In genomic region chr14:8679896-8680295, GRCm38 (mm10) we compare ENCODE assay signal across 25 mouse cellular contexts. TPM values are rescaled to one million over a fixed set of nuclear protein-coding genes. Genes with fewer than 3 reads are reported as not detected.
DNase-seq lines count a peak whose midpoint lies in the region; ATAC-seq and TF ChIP-seq lines count a peak whose summit lies in the region.
"Had no signal": no experiment of that assay in that cellular context is flagged by ENCODE, and none has a peak within 500 bp of the region (broad histone marks: within the 10 kb centered on the region; RNA-seq: fewer than 3 reads in every experiment).

No protein-coding gene starts in this region.

- H3K9me3 ChIP-seq in embryonic facial prominence, embryonic 12.5 days, result no peaks in the 10 kb centered on the region
- H3K9me3 ChIP-seq in embryonic facial prominence, embryonic 10.5 days, result no peaks in the 10 kb centered on the region
- no peaks in the 10 kb centered on the region; the same call in 1 of the 2 replicates for H3K9me3 ChIP-seq in ES-E14 (ENCODE audit: control insufficient read depth, insufficient read depth, low read depth, low read length)
- H3K9me3 ChIP-seq in hindbrain, embryonic 11.5 days (ENCODE audit: control insufficient read depth, low read length), result no peaks in the 10 kb centered on the region
- H3K9me3 ChIP-seq: embryonic facial prominence, embryonic 13.5 days; embryonic facial prominence, embryonic 15.5 days; forebrain, embryonic 13.5 days; forebrain, embryonic 15.5 days had no signal

- in situ Hi-C loops in ES-E14 (cut with MboI; ENCODE audit: low sequenced_read_pairs in 2 of 2, unreplicated experiment in 2 of 2), result no loop called here

- no peaks in the 10 kb centered on the region for H3K4me1 ChIP-seq in embryonic facial prominence, embryonic 12.5 days
- H3K4me1 ChIP-seq in embryonic facial prominence, embryonic 10.5 days, result no peaks in the 10 kb centered on the region
- H3K4me1 ChIP-seq in ES-E14 (ENCODE audit: control insufficient read depth in 2 of 2, insufficient read depth in 2 of 2, low read length in 2 of 2, poor library complexity in 1 of 2), result no peaks in the 10 kb centered on the region
- no peaks in the 10 kb centered on the region for H3K4me1 ChIP-seq in hindbrain, embryonic 11.5 days (replicated peaks; ENCODE audit: control insufficient read depth, insufficient read depth, low read length)
- H3K4me1 ChIP-seq: embryonic facial prominence, embryonic 13.5 days; embryonic facial prominence, embryonic 15.5 days; forebrain, embryonic 13.5 days; forebrain, embryonic 15.5 days had no signal

- no peaks in the 10 kb centered on the region for H3K27me3 ChIP-seq in embryonic facial prominence, embryonic 12.5 days
- H3K27me3 ChIP-seq in embryonic facial prominence, embryonic 10.5 days (replicated peaks; ENCODE audit: low read depth, poor library complexity, severe bottlenecking), result no peaks in the 10 kb centered on the region
- no peaks in the 10 kb centered on the region for H3K27me3 ChIP-seq in hindbrain, embryonic 11.5 days (ENCODE audit: control insufficient read depth, insufficient read depth, low read length)
- H3K27me3 ChIP-seq: CH12.LX; embryonic facial prominence, embryonic 13.5 days; embryonic facial prominence, embryonic 15.5 days; forebrain, embryonic 13.5 days; forebrain, embryonic 15.5 days had no signal

- H3K4me3 ChIP-seq in embryonic facial prominence, embryonic 12.5 days, result no peak overlapping the region
- no peak overlapping the region for H3K4me3 ChIP-seq in embryonic facial prominence, embryonic 10.5 days
- no peak overlapping the region for H3K4me3 ChIP-seq in ES-E14 (ENCODE audit: insufficient read depth in 1 of 2, low read depth in 1 of 2, low read length in 2 of 2, poor library complexity in 1 of 2, severe bottlenecking in 1 of 2)
- H3K4me3 ChIP-seq in hindbrain, embryonic 11.5 days (ENCODE audit: low read depth, low read length), result no peak overlapping the region
- H3K4me3 ChIP-seq: embryonic facial prominence, embryonic 13.5 days; embryonic facial prominence, embryonic 15.5 days; forebrain, embryonic 13.5 days; forebrain, embryonic 15.5 days had no signal

- no peak for DNase-seq in embryonic facial prominence, embryonic 10.5 days (ENCODE audit: low spot score)
- peak; percentile 26 for DNase-seq in ES-E14 (ENCODE audit: low read depth, low spot score)
- peak; percentile 64 for DNase-seq in ZHBTc4 (ENCODE audit: low read depth, low spot score)
- DNase-seq in hindbrain, embryonic 11.5 days (ENCODE audit: low spot score), result no peak
- DNase-seq: adrenal gland, adult 2 months; adrenal gland, postnatal 10 days; adrenal gland, postnatal 25 days; B cell, adult 2 months; cerebellum, adult 11 months; cerebellum, adult 18-20 months; cerebellum, adult 8-10 months; cerebellum, adult 9-11 months; cerebellum, postnatal 14 days; cerebellum, postnatal 36 days; embryo, embryonic 11 days; forebrain, postnatal 0 days had no signal

- 90% methylated on average over 4 of the region's 4 CpGs for WGBS in embryonic facial prominence, embryonic 12.5 days
- 89% methylated on average over 4 of the region's 4 CpGs for WGBS in embryonic facial prominence, embryonic 10.5 days
- 90% methylated on average over 4 of the region's 4 CpGs for WGBS in hindbrain, embryonic 11.5 days

- ATAC-seq in embryonic facial prominence, embryonic 12.5 days (ENCODE audit: insufficient number of reproducible peaks, insufficient read depth, low FRiP score, low TSS enrichment), result 0 out of 2 replicates have a peak, but pooled peaks have one; percentile 41
- no peak for ATAC-seq in megakaryocyte-erythroid progenitor cell, adult 5-6 weeks (replicated peaks; ENCODE audit: low FRiP score, low TSS enrichment, poor library complexity, severe bottlenecking)
- ATAC-seq in hindbrain, embryonic 11.5 days (ENCODE audit: low FRiP score), result no peak
- ATAC-seq: CD4-positive, CD25-positive, alpha-beta regulatory T cell, adult 4 months; forebrain, embryonic 13.5 days; forebrain, embryonic 15.5 days; forebrain, postnatal 0 days had no signal

- H3K27ac ChIP-seq in embryonic facial prominence, embryonic 12.5 days, result no peak overlapping the region
- H3K27ac ChIP-seq in embryonic facial prominence, embryonic 10.5 days (replicated peaks), result no peak overlapping the region
- H3K27ac ChIP-seq in ES-E14 (ENCODE audit: insufficient read depth, low read depth, low read length, poor library complexity, severe bottlenecking), result peak overlapping the region; percentile 84
- H3K27ac ChIP-seq in hindbrain, embryonic 11.5 days (ENCODE audit: low read depth, low read length), result no peak overlapping the region
- H3K27ac ChIP-seq: embryonic facial prominence, embryonic 13.5 days; embryonic facial prominence, embryonic 15.5 days; forebrain, embryonic 13.5 days; forebrain, embryonic 15.5 days had no signal

- no peak overlapping the region for H3K9ac ChIP-seq in embryonic facial prominence, embryonic 12.5 days
- no peak overlapping the region for H3K9ac ChIP-seq in ES-E14 (ENCODE audit: insufficient read depth, low read depth, low read length, poor library complexity, severe bottlenecking)
- no peak overlapping the region for H3K9ac ChIP-seq in hindbrain, embryonic 11.5 days (ENCODE audit: low read depth, low read length)
- H3K9ac ChIP-seq: embryonic facial prominence, embryonic 13.5 days; embryonic facial prominence, embryonic 15.5 days; forebrain, embryonic 13.5 days; forebrain, embryonic 15.5 days; forebrain, postnatal 0 days had no signal

- H3K36me3 ChIP-seq in embryonic facial prominence, embryonic 12.5 days, result no peaks in the 10 kb centered on the region
- H3K36me3 ChIP-seq in embryonic facial prominence, embryonic 10.5 days (replicated peaks), result no peaks in the 10 kb centered on the region
- H3K36me3 ChIP-seq in ES-E14 (ENCODE audit: control insufficient read depth, insufficient read depth, low read length, poor library complexity, severe bottlenecking), result no peaks in the 10 kb centered on the region
- no peaks in the 10 kb centered on the region for H3K36me3 ChIP-seq in hindbrain, embryonic 11.5 days (ENCODE audit: control insufficient read depth, insufficient read depth, low read length)
- H3K36me3 ChIP-seq: embryonic facial prominence, embryonic 13.5 days; embryonic facial prominence, embryonic 15.5 days; forebrain, embryonic 15.5 days had no signal

- H3K4me2 ChIP-seq in embryonic facial prominence, embryonic 12.5 days (replicated peaks), result no peak overlapping the region
- no peak overlapping the region for H3K4me2 ChIP-seq in hindbrain, embryonic 11.5 days (replicated peaks; ENCODE audit: low read depth, low read length)
- H3K4me2 ChIP-seq: embryonic facial prominence, embryonic 13.5 days; embryonic facial prominence, embryonic 15.5 days; forebrain, embryonic 13.5 days; forebrain, embryonic 15.5 days had no signal

TF ChIP-seq in ES-E14, 5 proteins besides CTCF, POLR2A, EP300 and RAD21:
- TF ChIP-seq CHD2 (IDR thresholded peaks at IDR 0.05; ENCODE audit: low read depth, low read length) (no peak), ZC3H11A (IDR thresholded peaks at IDR 0.05; ENCODE audit: borderline replicate concordance, low read depth, low read length) (no peak), ZNF384 (IDR thresholded peaks at IDR 0.05; ENCODE audit: low read depth, low read length) (no peak), MAFK (IDR thresholded peaks at IDR 0.05; ENCODE audit: insufficient read depth, low read depth, low read length) (no peak), HCFC1 (IDR thresholded peaks at IDR 0.05; ENCODE audit: borderline replicate concordance, insufficient read depth, low read length) (no peak)
TF ChIP-seq in ES-E14: peak in this region for 0.

RNA-seq across cellular contexts. Expression of gene 4930452B06Rik, which starts 13.9 kb away (rescaled TPM):
- polyA plus RNA-seq in embryonic facial prominence, embryonic 12.5 days (2016; fragmentation: Nextera tagmentation; extraction: Ambion mirVana), result 11.5 and 13.0 TPM in 2 replicates
- polyA plus RNA-seq in embryonic facial prominence, embryonic 10.5 days (2016; fragmentation: Nextera tagmentation; extraction: Ambion mirVana), result 11.1 and 12.7 TPM in 2 replicates
- 7.4 and 7.7 TPM in 2 replicates for total RNA-seq in ES-E14 (2012; rRNA removed)
- total RNA-seq in megakaryocyte-erythroid progenitor cell, adult 5-6 weeks (2014; fragmentation: Nextera tagmentation), result not detected in 2 replicates
- total RNA-seq in megakaryocyte-erythroid progenitor cell, adult 5-6 weeks (2017), result not detected in 2 replicates
- polyA plus RNA-seq in hindbrain, embryonic 11.5 days (2014; fragmentation: Nextera tagmentation; extraction: Ambion mirVana), result 10.5 and 11.4 TPM in 2 replicates
- total RNA-seq: CH12.LX, MEL had no signal

Comparison
In these comparisons a context has a peak if more than half of its experiments do, and no peak if none do; other contexts are left out.
1. DNase-seq: peak in ES-E14 (single experiment) and ZHBTc4 (single experiment); none in embryonic facial prominence, embryonic 10.5 days (single experiment) and hindbrain, embryonic 11.5 days (single experiment).